Mouse (Mus musculus) cortical plate, adult 2 months (tissue): ENCODE results near the gene Tpi1. TPM values are rescaled to one million over a fixed set of nuclear protein-coding genes. Genes with fewer than 3 reads are reported as not detected.

Source experiments
- H3K27ac ChIP-seq: fragments of 200-500 bp; 2 replicates; pipeline ENCODE4 v1.5.1; 2012; ENCODE audit warnings: low read length, control low read depth, inconsistent platforms; ENCODE audit not compliant: insufficient read depth
- H3K4me1 ChIP-seq: fragments of 200-500 bp; 2 replicates; pipeline ENCODE4 v1.6.1; 2011; ENCODE audit warnings: low read length; ENCODE audit not compliant: control insufficient read depth, insufficient read depth
- H3K4me3 ChIP-seq: fragments of 200-500 bp; 2 replicates; pipeline ENCODE4 v1.5.1; 2011; ENCODE audit warnings: mild to moderate bottlenecking, low read length, control low read depth; ENCODE audit not compliant: insufficient read depth
- CTCF ChIP-seq: fragments of 200-500 bp; IDR thresholded peaks from 2 replicates; pipeline ENCODE4 v1.5.1; 2011; ENCODE audit warnings: mild to moderate bottlenecking, control low read depth, low read length; ENCODE audit not compliant: insufficient read depth; ENCODE audit errors: extremely low read depth
- POLR2A ChIP-seq: fragments of 200-500 bp; IDR thresholded peaks from 2 replicates; pipeline ENCODE4 v1.6.1; 2011; ENCODE audit warnings: mild to moderate bottlenecking, low read length, control low read depth; ENCODE audit not compliant: insufficient read depth; ENCODE audit errors: extremely low read depth
- polyA plus RNA-seq: library from polyadenylated mRNA; depleted of rRNA; stranded (reverse); fragments of >200 nt; gene quantifications from 2 replicates; pipeline ENCODE4 v1.2.3, GENCODE M21; 2012; rRNA removed

The Tpi1 gene
- polyA plus RNA-seq: 1,059 and 1,064 TPM in 2 replicates

DNA sequence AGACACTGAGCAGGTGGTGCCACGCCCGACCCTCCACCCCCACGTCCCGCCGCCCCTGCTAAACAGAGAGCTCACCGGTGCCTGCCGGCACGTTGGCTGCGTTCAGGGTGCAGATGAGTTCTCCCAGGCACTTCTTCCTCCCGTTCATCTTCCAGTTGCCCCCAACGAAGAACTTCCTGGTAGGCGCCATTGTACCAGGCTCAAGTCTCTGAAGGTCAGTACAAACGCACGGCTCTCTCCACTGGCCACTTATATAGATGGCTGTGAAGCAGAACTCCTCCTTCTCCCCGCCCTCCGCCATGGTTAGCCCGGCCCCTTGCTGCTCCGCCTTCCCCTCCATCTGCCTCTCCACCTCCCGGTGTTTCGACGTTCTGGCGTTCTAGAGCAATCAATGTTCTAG, at the start of gene Tpi1:
Tpi1 (minus strand) TSS at position 364 of the 400 bp plus-strand sequence.
- no peak within 1 kb of the TSS for H3K27ac ChIP-seq
- TF ChIP-seq POLR2A (peak; percentile 100), CTCF (no peak)
- peaks cover 4% of the 10 kb centered on the region for H3K4me1 ChIP-seq
- H3K4me3 ChIP-seq: peak within 1 kb of the TSS; percentile 66

DNA sequence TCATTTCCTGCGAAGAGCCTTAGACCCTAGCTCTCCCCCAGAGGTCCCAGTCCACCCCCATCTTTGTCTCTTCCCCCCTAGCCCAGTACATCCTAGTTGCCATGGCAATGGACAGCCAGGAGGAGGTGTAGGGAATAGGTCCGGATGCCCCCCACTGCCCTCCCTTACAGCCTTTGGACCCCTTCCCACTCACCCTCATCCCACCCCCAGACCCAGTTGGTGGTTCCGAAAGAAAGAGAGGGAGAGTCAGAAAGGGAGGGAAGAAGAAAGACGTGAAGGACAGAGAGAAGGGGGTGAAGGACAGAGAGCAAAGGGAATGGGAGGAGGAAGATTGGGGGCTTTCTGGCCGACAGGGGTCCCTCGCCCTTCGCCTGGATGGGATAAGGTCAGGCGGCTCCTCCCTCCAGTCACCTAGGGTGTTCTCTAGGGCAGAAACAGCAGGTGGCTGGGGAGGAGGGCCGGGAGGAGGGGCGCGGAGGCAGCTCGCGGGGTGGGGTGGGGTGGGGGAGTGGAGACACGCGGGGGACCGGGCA, 49.1 kb upstream of the Tpi1 start:
- peak overlapping the region; percentile 92 for H3K4me3 ChIP-seq
- peak overlapping the region; percentile 95 for H3K27ac ChIP-seq
- TF ChIP-seq CTCF (no peak), POLR2A (no peak)
- H3K4me1 ChIP-seq: peaks cover 4% of the 10 kb centered on the region

DNA sequence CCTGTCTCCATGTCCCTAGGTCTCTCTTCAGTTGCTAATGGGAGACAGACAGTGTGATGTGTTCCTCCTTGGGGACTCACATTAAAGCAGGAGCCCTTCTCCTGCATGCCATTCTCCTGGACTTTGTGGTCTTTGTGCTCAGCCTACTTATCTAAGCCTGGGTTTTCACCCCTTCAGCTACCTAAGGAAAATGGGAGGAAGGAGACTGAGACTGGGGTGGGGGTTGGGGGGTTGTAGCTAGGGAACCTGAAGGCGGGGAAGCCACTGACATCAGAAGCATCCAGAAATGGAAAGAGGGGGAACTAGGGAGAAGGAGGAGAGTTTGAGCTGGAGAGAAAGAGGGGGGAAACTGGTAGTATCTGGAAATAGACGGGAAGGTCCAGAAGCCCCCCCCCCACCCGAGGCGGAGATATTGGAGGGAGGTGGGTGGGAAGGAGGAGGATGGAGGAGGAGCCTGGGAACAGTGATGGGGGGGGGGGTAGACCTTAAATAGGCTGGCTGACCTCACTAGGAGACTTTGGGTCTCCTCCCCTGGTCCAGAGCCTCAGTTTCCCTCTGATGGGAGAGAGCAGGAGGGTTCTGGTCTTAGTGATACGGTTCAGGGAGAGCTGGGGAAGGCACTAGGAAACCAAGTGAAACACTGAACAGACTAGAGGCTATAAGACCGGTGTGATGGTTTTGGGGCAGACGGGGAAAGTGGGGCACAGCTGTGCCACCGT, 48.5 kb upstream of the Tpi1 start:
- Histone ChIP-seq H3K4me3 (peak overlapping the region; percentile 92), H3K4me1 (peaks cover 4% of the 10 kb centered on the region), H3K27ac (peak overlapping the region; percentile 95)
- TF ChIP-seq POLR2A (peak; percentile 65), CTCF (no peak)

DNA sequence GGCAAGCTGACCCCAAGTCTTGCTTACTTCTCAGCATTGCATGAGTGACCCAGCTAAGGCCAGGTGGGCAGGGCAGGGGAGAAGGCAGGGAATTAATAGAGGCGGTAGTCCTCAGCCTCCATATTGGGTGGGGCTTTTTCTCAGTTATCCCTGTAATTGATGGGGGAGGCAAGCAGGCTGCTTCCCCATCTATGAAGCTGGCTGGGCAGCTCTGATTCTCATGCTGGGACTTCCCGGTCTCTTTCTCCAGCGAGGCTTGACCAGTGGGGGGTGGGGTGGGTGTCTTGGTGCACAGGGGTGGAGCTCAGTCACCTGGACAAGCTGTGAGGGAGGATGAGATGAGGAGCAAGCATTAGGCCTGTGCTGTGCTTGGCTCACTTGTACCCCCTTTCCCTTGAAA, 47.7 kb upstream of the Tpi1 start:
- peaks cover 4% of the 10 kb centered on the region for H3K4me1 ChIP-seq
- peak overlapping the region; percentile 27 for H3K27ac ChIP-seq
- H3K4me3 ChIP-seq: peak overlapping the region; percentile 92
- no peak for TF ChIP-seq CTCF
- no peak for TF ChIP-seq POLR2A

DNA sequence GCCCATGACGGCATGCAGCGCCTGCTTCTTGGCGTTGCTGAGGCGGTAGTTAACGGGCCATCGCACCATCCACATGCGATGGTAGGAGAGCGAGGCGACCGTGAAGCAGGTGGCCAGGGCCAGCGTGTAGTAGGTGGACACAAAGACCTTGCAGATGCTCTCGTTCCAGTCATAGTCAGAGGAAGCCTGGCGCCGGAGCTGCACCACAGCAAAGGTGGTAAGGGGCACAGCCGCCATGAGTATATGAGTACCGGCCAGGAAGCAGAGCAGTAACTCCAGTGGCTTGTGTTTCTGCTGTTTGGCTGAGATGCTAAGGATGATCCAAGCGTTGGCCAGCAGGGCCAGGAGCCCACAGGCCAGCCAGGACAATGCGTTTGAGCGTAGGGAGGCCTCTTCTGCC, 47.2 kb upstream of the Tpi1 start:
- no peak for TF ChIP-seq CTCF
- TF ChIP-seq POLR2A: no peak; the same call in 1 of the 2 replicates
- Histone ChIP-seq H3K4me1 (peaks cover 4% of the 10 kb centered on the region), H3K27ac (0 out of 2 replicates have a peak overlapping the region, but pooled peaks have one; percentile 16), H3K4me3 (peak overlapping the region; percentile 92; the same call in 1 of the 2 replicates)

DNA sequence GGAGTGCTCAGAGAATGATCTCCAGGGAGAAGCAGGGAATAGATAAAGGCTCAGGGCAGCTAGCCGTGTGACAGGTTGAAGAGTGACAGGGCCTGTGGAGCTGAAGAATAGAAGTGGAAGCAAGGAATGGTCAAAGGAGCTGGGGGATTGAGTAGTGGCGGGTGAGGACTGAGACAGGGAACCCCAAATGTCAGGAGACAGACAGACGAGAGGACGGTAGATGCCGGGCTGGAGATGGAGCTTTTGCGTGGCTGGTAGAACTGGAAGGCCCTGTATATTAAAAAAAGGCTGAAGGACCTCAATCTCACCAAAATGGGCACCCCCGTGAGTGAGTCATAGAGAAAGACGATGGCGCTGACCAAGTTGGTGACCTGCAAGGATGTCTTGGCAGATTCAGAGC, 46.4 kb upstream of the Tpi1 start:
- H3K4me1 ChIP-seq: peaks cover 4% of the 10 kb centered on the region
- no peak for TF ChIP-seq POLR2A
- no peak for TF ChIP-seq CTCF
- H3K4me3 ChIP-seq: no peak overlapping the region
- no peak overlapping the region for H3K27ac ChIP-seq

DNA sequence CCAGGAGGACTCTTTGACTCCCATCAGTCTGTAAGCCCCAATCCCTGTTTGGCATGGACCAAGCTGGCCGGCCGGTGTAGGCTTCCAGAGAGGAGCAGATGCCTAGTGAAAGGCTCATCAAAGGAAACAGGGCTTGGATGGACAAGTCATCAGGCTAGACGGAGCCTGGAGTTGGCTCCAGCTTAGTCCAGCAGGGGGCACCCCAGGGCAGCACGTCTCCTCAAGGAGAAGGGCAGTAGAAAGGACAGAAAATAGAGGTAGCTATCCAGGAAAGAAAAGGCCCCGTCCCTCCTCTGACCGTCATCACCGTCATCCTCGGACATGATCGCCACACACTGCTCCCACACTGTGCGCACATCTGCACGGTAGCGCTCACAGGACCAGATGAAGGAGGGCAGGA, 45.6 kb upstream of the Tpi1 start:
- H3K4me3 ChIP-seq: peak overlapping the region; percentile 9; the same call in 1 of the 2 replicates
- peaks cover 4% of the 10 kb centered on the region for H3K4me1 ChIP-seq
- TF ChIP-seq CTCF (peak; percentile 80), POLR2A (peak; percentile 45; the same call in 1 of the 2 replicates)
- peak overlapping the region; percentile 17; the same call in 1 of the 2 replicates for H3K27ac ChIP-seq

DNA sequence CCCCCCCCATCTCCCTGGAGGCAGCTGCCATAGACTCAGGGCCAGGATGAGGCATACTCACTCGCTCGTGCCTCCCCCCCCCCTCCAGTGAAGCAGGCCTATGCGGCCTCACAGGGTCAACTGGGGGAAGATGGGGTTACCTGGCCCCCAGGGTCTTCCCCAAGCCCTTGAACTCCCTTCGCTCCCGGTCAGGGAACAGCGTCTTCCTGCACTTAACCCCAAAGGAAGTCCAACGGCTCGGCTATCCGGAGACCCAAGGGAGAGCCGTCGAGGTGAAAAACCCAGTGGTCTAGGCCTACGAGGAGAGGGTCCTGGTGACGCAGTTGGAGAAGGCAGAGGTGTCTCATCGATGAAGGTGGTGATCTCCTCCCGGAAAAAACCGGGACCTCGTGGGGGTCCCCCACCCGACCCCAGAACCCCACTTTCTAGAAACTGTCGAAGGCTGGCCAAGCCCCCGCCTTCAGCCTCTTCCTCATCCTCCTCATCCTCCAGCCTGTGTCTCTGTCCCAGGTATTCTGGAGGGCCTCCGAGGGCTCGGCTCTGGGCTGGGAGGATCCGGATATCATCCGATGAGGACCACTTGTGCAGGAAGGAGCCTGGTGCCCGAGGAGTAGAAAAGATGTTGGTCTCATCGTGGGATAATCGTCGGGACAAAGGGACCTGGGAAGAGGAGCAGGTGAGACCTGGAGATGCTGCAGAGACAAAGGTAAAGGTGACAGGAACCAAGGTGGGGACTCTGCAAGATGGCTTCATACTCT, 44.6 kb upstream of the Tpi1 start:
- Histone ChIP-seq H3K27ac (no peak overlapping the region), H3K4me1 (peaks cover 4% of the 10 kb centered on the region), H3K4me3 (no peak overlapping the region)
- no peak for TF ChIP-seq POLR2A
- no peak for TF ChIP-seq CTCF

DNA sequence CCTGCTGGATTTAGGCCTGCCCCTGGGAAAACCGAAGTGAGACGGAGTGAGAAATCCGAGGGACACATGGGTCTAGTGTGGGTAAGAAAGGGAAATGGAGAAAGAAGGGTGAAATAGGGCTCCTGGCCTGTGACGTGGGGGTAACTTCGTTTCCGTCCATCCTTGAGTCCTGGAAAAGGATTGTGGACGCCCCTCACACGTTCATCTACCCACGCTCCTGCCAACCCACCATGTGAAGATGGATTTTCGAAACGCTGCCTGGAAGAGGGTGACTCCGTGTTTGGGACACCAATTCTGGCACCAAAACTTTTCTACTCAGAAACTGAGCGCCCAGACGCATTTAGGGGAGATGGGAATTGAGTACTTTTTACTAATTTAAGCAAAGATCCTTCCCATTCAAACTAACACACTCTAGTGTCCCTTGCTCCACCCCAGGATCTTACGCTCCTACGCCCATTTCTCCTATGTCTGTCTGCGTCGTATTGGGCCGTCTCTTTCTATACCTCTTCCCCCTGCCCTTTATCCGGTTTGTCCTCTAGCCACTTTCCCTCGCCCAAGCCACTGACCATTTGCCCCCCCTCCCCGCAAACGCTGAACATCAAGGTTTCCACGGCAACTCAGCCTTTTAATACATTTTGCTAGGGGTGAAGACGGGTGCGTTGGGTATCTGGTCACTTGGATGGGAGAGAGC, 43.9 kb upstream of the Tpi1 start:
- Histone ChIP-seq H3K4me1 (peaks cover 4% of the 10 kb centered on the region), H3K27ac (no peak overlapping the region), H3K4me3 (peak overlapping the region; percentile 36)
- TF ChIP-seq POLR2A (peak; percentile 49; the same call in 1 of the 2 replicates), CTCF (no peak)
